18 mouse cellular contexts compared by ENCODE assay signal in genomic region chr10:116183258-116183657, GRCm38 (mm10).
DNase-seq lines count a peak whose midpoint lies in the region; ATAC-seq and TF ChIP-seq lines count a peak whose summit lies in the region.
"Had no signal": no experiment of that assay in that cellular context is flagged by ENCODE, and none has a peak within 500 bp of the region (broad histone marks: within the 10 kb centered on the region; RNA-seq: fewer than 3 reads in every experiment).

No protein-coding gene starts in this region.

- no peak for TF ChIP-seq EP300 in liver, postnatal 0 days (IDR thresholded peaks at IDR 0.05; ENCODE audit: low read depth)
- TF ChIP-seq EP300 in stomach, postnatal 0 days (optimal IDR thresholded peaks at IDR 0.05) = no peak

- 34% methylated on average over 3 of the region's 3 CpGs for WGBS in liver, embryonic 11.5 days
- WGBS in liver, postnatal 0 days (ENCODE audit: insufficient replicate concordance) = 38% methylated on average over 3 of the region's 3 CpGs
- WGBS in intestine, postnatal 0 days = 28% methylated on average over 3 of the region's 3 CpGs
- WGBS in liver, embryonic 16.5 days (ENCODE audit: insufficient replicate concordance) = 21% methylated on average over 3 of the region's 3 CpGs
- WGBS in stomach, postnatal 0 days = 40% methylated on average over 3 of the region's 3 CpGs
- 72% methylated on average over 3 of the region's 3 CpGs for WGBS in midbrain, embryonic 15.5 days

- no peaks in the 10 kb centered on the region for H3K27me3 ChIP-seq in liver, embryonic 11.5 days (replicated peaks; ENCODE audit: control insufficient read depth, insufficient read depth, low read length)
- no peaks in the 10 kb centered on the region for H3K27me3 ChIP-seq in liver, postnatal 0 days (ENCODE audit: insufficient read depth, low read length)
- H3K27me3 ChIP-seq in intestine, postnatal 0 days (replicated peaks; ENCODE audit: control insufficient read depth, insufficient read depth, low read length) = no peaks in the 10 kb centered on the region
- H3K27me3 ChIP-seq in liver, embryonic 16.5 days (ENCODE audit: control insufficient read depth, insufficient read depth, low read depth, low read length) = no peaks in the 10 kb centered on the region
- no peaks in the 10 kb centered on the region for H3K27me3 ChIP-seq in stomach, postnatal 0 days (ENCODE audit: control insufficient read depth, insufficient read depth, low read length)
- H3K27me3 ChIP-seq in midbrain, embryonic 15.5 days (replicated peaks) = no peaks in the 10 kb centered on the region
- H3K27me3 ChIP-seq: embryonic facial prominence, embryonic 13.5 days; hindbrain, embryonic 13.5 days had no signal

- no peak overlapping the region for H3K4me2 ChIP-seq in liver, embryonic 11.5 days
- H3K4me2 ChIP-seq in liver, postnatal 0 days (ENCODE audit: low read depth, low read length) = no peak overlapping the region
- H3K4me2 ChIP-seq in intestine, postnatal 0 days (replicated peaks; ENCODE audit: low read depth) = peak overlapping the region; percentile 21; the same call in 1 of the 2 replicates
- no peak overlapping the region for H3K4me2 ChIP-seq in liver, embryonic 16.5 days (ENCODE audit: low read depth, low read length)
- H3K4me2 ChIP-seq in stomach, postnatal 0 days (replicated peaks; ENCODE audit: low read depth) = no peak overlapping the region
- H3K4me2 ChIP-seq in midbrain, embryonic 15.5 days = no peak overlapping the region
- H3K4me2 ChIP-seq: embryonic facial prominence, embryonic 13.5 days; forebrain, embryonic 12.5 days; hindbrain, embryonic 13.5 days had no signal

- H3K36me3 ChIP-seq in liver, embryonic 11.5 days (ENCODE audit: control insufficient read depth, insufficient read depth, low read length) = no peaks in the 10 kb centered on the region
- H3K36me3 ChIP-seq in liver, postnatal 0 days (replicated peaks; ENCODE audit: insufficient read depth, low read length) = no peaks in the 10 kb centered on the region
- H3K36me3 ChIP-seq in intestine, postnatal 0 days (ENCODE audit: control insufficient read depth, insufficient read depth) = no peaks in the 10 kb centered on the region
- no peaks in the 10 kb centered on the region for H3K36me3 ChIP-seq in liver, embryonic 16.5 days (ENCODE audit: control insufficient read depth, insufficient read depth)
- no peaks in the 10 kb centered on the region for H3K36me3 ChIP-seq in stomach, postnatal 0 days (ENCODE audit: control insufficient read depth, insufficient read depth, low read length)
- no peaks in the 10 kb centered on the region for H3K36me3 ChIP-seq in midbrain, embryonic 15.5 days (replicated peaks)
- H3K36me3 ChIP-seq: embryonic facial prominence, embryonic 13.5 days; forebrain, embryonic 12.5 days; hindbrain, embryonic 13.5 days had no signal

- H3K9me3 ChIP-seq in liver, embryonic 11.5 days (ENCODE audit: control insufficient read depth, low read length) = no peaks in the 10 kb centered on the region
- no peaks in the 10 kb centered on the region for H3K9me3 ChIP-seq in liver, postnatal 0 days (ENCODE audit: low read length)
- no peaks in the 10 kb centered on the region for H3K9me3 ChIP-seq in intestine, postnatal 0 days (ENCODE audit: control insufficient read depth)
- no peaks in the 10 kb centered on the region for H3K9me3 ChIP-seq in liver, embryonic 16.5 days (replicated peaks; ENCODE audit: control insufficient read depth, low read length)
- H3K9me3 ChIP-seq in stomach, postnatal 0 days (ENCODE audit: control insufficient read depth, low read length) = no peaks in the 10 kb centered on the region
- no peaks in the 10 kb centered on the region for H3K9me3 ChIP-seq in midbrain, embryonic 15.5 days
- H3K9me3 ChIP-seq: embryonic facial prominence, embryonic 13.5 days; forebrain, embryonic 12.5 days; hindbrain, embryonic 13.5 days had no signal

- no peak for DNase-seq in liver, embryonic 11.5 days (ENCODE audit: low spot score)
- DNase-seq in liver, postnatal 0 days = no peak
- DNase-seq in stomach, postnatal 0 days (ENCODE audit: low spot score) = peak; percentile 66
- no peak for DNase-seq in cerebellum, postnatal 10 days
- no peak for DNase-seq in neural tube, embryonic 10.5 days (ENCODE audit: extremely low spot score, low spot score)
- DNase-seq: adrenal gland, postnatal 10 days; cerebellum, adult 11-12 months; cerebellum, adult 9-10 months; cerebellum, postnatal 36 days; gastrocnemius, postnatal 14 days; heart, postnatal 10 days had no signal

- no peak overlapping the region for H3K27ac ChIP-seq in liver, embryonic 11.5 days (ENCODE audit: low read depth, low read length)
- H3K27ac ChIP-seq in liver, postnatal 0 days (ENCODE audit: low read depth) = no peak overlapping the region
- H3K27ac ChIP-seq in intestine, postnatal 0 days (ENCODE audit: low read depth, low read length) = no peak overlapping the region
- no peak overlapping the region for H3K27ac ChIP-seq in liver, embryonic 16.5 days (ENCODE audit: low read length)
- no peak overlapping the region for H3K27ac ChIP-seq in stomach, postnatal 0 days (replicated peaks)
- no peak overlapping the region for H3K27ac ChIP-seq in midbrain, embryonic 15.5 days
- H3K27ac ChIP-seq: embryonic facial prominence, embryonic 13.5 days; forebrain, embryonic 12.5 days; hindbrain, embryonic 13.5 days had no signal

- peak; percentile 73 for ATAC-seq in liver, embryonic 11.5 days (replicated peaks; ENCODE audit: low FRiP score)
- no peak for ATAC-seq in liver, postnatal 0 days
- ATAC-seq in intestine, postnatal 0 days = peak; percentile 98
- ATAC-seq in liver, embryonic 16.5 days (ENCODE audit: low read depth) = peak; percentile 48; the same call in 1 of the 2 replicates
- ATAC-seq in stomach, postnatal 0 days (ENCODE audit: low FRiP score, low TSS enrichment) = peak; percentile 94
- no peak for ATAC-seq in midbrain, embryonic 15.5 days (replicated peaks)
- ATAC-seq: forebrain, embryonic 16.5 days had no signal

- H3K4me1 ChIP-seq in liver, embryonic 11.5 days (replicated peaks; ENCODE audit: control insufficient read depth, insufficient read depth, low read length) = no peaks in the 10 kb centered on the region; the same call in 1 of the 2 replicates
- no peaks in the 10 kb centered on the region for H3K4me1 ChIP-seq in liver, postnatal 0 days (ENCODE audit: insufficient read depth)
- H3K4me1 ChIP-seq in intestine, postnatal 0 days (replicated peaks; ENCODE audit: control insufficient read depth, insufficient read depth, low read length) = no peaks in the 10 kb centered on the region
- H3K4me1 ChIP-seq in liver, embryonic 16.5 days (ENCODE audit: control insufficient read depth, low read depth, low read length) = no peaks in the 10 kb centered on the region
- no peaks in the 10 kb centered on the region for H3K4me1 ChIP-seq in stomach, postnatal 0 days (replicated peaks; ENCODE audit: control insufficient read depth, insufficient read depth)
- H3K4me1 ChIP-seq in midbrain, embryonic 15.5 days = no peaks in the 10 kb centered on the region
- H3K4me1 ChIP-seq: embryonic facial prominence, embryonic 13.5 days; forebrain, embryonic 12.5 days; hindbrain, embryonic 13.5 days had no signal

- H3K4me3 ChIP-seq in liver, embryonic 11.5 days (ENCODE audit: low read depth, low read length) = no peak overlapping the region
- no peak overlapping the region for H3K4me3 ChIP-seq in liver, postnatal 0 days (ENCODE audit: low read depth, low read length)
- H3K4me3 ChIP-seq in intestine, postnatal 0 days (ENCODE audit: low read depth, low read length) = no peak overlapping the region
- no peak overlapping the region for H3K4me3 ChIP-seq in liver, embryonic 16.5 days (ENCODE audit: low read depth, low read length)
- H3K4me3 ChIP-seq in stomach, postnatal 0 days (ENCODE audit: low read depth, low read length) = no peak overlapping the region
- no peak overlapping the region for H3K4me3 ChIP-seq in midbrain, embryonic 15.5 days
- H3K4me3 ChIP-seq: embryonic facial prominence, embryonic 13.5 days; forebrain, embryonic 12.5 days; hindbrain, embryonic 13.5 days had no signal

- no peak overlapping the region for H3K9ac ChIP-seq in liver, embryonic 11.5 days (ENCODE audit: low read depth, low read length)
- no peak overlapping the region for H3K9ac ChIP-seq in liver, postnatal 0 days (replicated peaks)
- no peak overlapping the region for H3K9ac ChIP-seq in intestine, postnatal 0 days (ENCODE audit: low read depth, low read length)
- no peak overlapping the region for H3K9ac ChIP-seq in liver, embryonic 16.5 days (ENCODE audit: low read depth, low read length)
- H3K9ac ChIP-seq in stomach, postnatal 0 days (ENCODE audit: low read length) = no peak overlapping the region
- no peak overlapping the region for H3K9ac ChIP-seq in midbrain, embryonic 15.5 days
- H3K9ac ChIP-seq: embryonic facial prominence, embryonic 13.5 days; forebrain, embryonic 12.5 days; hindbrain, embryonic 13.5 days had no signal

- TF ChIP-seq CTCF in liver, postnatal 0 days (IDR thresholded peaks at IDR 0.05; ENCODE audit: low read depth) = no peak
- no peak for TF ChIP-seq CTCF in intestine, postnatal 0 days (IDR thresholded peaks at IDR 0.05; ENCODE audit: low read depth)
- TF ChIP-seq CTCF in stomach, postnatal 0 days (IDR thresholded peaks at IDR 0.05; ENCODE audit: low read depth) = no peak

Comparison
In these comparisons a context has a peak if more than half of its experiments do, and no peak if none do; other contexts are left out.
1. ATAC-seq: peak in liver, embryonic 11.5 days (single experiment), intestine, postnatal 0 days (single experiment), liver, embryonic 16.5 days (single experiment) and stomach, postnatal 0 days (single experiment); none in liver, postnatal 0 days (single experiment) and midbrain, embryonic 15.5 days (single experiment).